Mouse (Mus musculus) lung, postnatal 14 days (tissue): Measurements from ENCODE around the gene Id2.

Experiments
- DNase-seq: peaks from one replicate; pipeline ENCODE4 v3.0.0; 2021

The Id2 gene

DNA sequence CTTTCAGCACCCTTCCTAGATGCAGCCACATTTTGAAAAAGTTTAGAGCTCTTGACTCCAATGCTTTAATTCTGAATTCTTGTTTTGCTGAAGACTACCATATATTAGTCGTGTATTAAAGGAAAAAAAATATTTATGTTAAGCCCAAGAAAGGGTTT is at the start of gene Id2:
Id2 (minus strand) TSS at position 89 of the 158 bp plus-strand sequence.
- no peak for DNase-seq

GRCm38 (mm10) chr12:25145344-25145698 is 48.4 kb upstream of the Id2 start:
- no peak for DNase-seq

DNA sequence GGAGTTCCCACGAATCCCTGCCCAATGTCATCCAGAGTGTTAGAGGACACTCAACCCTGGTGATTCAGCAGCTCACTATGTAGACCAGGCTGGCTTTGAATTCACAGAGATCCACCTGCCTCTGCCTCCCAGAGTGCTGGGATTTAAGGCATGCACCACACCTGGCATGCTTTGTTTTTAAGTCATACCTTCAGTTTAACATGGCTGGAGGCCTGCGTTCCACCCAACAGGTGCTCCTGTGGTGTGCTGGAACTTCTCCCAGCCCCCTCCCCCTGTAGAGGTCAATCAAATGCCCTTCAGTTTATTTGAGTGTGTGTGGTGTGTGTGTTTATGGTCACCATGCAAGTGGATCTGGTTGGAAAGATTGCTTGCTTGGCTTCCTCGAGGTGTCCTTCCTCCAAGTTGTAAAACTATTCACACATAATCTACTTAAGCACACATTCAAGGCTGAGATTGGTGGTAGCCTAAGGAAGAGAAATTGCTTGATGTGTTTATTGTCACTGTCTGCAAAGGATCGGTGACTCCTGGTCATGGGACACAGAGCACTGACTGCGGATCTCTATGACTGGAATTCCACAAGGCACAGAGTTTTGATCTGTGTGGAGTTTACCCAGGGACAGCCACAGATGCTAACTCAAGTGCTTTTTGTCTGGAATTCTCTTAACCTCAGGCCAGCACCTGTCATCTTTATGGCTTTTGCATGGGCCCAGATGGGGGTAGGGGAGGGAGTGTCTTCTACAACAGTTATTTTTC is 47.8 kb upstream of the Id2 start:
- DNase-seq: no peak

DNA sequence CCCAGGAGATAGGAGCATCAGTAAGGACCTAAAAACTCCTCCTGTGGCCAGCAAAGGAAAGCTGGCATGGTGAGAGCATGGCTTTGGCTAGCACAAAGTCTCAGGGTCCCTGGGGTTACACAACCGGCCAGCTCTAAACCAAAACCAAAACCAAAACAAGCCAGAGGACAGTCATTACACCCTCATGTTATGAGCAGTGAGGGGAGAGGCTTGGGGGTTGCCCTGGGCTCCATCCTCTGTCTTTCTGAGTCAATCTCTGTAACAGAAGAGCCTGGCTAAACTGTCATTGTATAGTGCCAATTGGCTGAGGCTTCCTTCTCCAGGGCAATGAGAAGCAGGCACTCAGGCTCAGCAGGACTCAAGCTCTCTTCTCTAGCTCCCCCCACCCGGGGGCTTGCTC is 46.6 kb upstream of the Id2 start:
- no peak for DNase-seq

DNA sequence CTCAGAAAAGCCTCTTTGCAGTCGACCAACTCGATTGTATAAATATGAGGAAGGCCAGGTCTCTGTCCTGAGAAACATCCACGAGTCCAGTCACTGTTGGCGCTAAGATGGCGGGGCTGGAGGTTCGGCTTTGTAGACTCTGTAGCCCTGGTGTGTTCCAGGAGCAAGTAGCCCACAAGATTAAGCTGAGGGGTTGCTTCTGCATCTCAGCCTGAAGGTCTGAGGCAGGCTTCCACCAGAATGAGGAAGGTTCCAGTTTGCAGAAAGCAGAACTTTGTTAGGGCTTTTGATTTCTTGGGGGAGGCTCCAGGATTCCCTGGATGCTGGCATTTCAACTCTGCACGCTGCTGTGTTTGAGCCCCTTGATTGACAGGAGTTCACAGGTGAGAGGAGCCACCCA is 45.3 kb upstream of the Id2 start:
- DNase-seq: no peak

GRCm38 (mm10) chr12:25141311-25141710 is 44.4 kb upstream of the Id2 start:
- no peak for DNase-seq

- no peak for DNase-seq
These were observed 43.2 kb upstream of the Id2 start for GRCm38 (mm10) chr12:25140115-25140514.

DNA sequence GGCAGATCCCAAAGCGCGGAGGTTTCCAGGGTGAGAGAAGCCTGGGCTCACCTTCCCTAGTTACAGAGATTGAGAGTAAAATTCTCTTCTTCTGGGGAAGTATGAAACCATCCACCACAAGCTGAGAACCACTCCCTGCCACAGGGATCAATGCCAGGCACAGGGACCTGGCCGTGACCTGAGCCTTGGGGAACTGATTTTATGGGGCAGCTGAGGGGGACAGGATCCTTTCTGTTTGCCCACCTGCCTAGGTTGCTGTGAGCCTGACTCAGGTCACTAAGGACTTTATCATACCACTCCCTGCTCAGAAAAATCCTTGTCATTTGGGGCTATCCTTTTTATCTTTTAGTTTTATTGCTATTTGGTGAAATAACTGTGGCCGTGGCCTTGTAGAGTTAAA is 41.7 kb upstream of the Id2 start:
- DNase-seq: no peak

GRCm38 (mm10) chr12:25132046-25132445 is 35.1 kb upstream of the Id2 start:
- DNase-seq: no peak

- no peak for DNase-seq
These were observed 30.7 kb upstream of the Id2 start for GRCm38 (mm10) chr12:25127629-25128028.

DNA sequence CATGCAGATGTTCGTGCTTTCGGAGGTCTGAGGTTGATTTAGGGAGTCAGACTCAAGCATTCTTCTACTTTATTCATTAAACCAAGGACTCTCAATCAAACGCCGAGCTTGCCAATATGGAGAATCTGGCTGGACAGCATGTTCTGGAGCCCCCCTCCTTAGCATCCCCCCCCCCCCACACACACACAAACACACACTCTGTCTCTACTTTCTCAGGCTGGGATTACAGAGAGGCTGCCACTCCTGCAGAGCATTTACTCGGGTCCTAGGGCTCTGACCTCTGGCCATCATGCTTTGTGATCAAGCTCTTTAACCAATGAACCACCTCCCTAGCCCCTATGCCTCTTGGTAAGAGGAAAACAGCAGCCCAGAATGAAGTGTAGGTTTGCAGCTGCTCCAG is 29.3 kb upstream of the Id2 start:
- no peak for DNase-seq

GRCm38 (mm10) chr12:25125239-25125776 is 28.4 kb upstream of the Id2 start:
- no peak for DNase-seq

DNA sequence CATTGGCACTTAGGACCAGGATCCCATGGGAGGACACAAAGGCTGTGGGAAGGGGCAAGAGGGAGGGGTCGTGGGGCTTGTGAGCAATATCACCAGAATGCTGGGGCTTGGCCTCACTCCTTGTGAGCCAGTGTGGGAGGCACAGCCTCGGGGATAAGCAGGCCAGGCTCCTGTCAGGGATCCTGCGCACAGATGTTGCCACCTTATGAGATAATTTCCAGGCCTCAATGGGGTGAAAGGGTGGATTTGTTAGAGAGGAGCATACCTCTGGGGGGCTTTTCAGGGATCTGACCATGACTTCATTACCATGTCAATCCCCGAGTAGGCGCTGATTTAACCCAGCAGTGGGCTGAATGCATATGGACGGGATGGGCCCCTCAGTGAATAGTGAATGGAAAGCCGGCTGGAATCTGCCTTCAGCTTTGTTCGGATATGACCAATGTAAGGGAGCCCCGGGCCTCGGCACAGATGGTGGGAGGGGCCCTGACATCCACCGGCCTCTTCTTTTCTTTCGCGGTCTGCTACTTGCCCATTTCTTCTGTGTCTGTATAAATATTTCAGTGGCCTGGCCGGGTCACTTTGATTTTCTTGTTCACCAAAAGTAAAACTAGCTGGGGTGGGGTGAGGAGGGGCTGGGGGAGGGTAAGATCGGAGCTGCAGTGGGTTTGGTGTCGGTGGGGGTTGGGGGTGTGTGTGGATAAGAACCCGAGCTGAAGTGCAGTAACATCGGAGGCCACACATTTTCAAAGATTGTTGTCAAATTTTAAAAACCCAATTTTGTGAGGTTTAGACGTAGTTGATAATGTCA is 27.7 kb upstream of the Id2 start:
- DNase-seq: no peak

- no peak for DNase-seq
These were observed 23.8 kb upstream of the Id2 start for GRCm38 (mm10) chr12:25120753-25121152.

DNA sequence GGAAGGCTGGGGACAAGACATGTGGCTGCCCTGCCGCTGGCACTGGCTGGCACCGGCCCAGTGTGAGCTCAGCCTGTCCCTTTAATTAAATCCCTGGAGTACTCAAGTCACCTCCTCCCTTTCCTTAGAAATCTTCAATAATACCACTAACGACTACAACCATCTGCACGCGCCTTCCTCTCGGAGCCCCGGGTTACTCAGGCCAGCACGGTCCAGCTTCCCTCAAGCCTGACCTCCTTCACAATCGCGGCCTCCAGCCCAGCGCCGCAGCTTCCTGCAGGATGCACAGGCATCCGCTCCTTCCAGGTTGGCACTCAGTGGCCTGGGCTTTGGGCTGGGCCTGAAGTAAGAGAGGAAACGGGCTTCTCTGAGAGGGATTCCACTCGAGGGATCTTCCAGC is 22.3 kb upstream of the Id2 start:
- peak; percentile 66 for DNase-seq

DNA sequence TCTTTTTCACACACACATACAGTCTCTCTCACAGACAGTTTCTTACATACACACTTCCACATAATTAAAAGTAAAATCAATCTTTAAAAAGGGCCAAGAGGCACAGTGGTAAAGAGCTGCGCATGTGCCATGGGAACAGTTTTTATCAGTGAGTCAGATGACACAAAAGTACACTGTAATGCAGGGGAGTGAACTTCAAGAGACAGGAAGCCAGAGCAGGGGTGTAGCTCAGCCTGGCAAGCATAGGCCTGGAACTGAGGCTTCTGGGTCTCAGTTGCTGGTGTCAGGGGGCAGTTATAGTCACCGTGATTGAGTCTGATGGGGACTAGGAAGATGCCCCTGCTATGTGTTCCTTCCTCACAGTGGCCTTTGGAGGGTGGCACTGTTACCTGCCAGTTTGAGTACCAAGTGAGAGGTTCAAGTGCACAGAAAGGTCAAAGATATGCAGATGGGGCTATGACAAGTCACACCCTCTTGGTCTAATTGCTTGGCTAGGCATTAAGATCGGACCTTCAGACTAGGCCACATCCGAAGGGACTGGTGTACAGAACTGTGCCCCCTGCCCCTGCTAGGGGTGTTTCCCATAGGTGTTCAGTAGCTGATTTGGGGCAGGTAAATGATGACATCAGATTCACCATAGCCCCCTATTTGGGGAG is 21.0 kb upstream of the Id2 start:
- no peak for DNase-seq

- no peak for DNase-seq
These were observed 19.2 kb upstream of the Id2 start for GRCm38 (mm10) chr12:25116126-25116525.

DNA sequence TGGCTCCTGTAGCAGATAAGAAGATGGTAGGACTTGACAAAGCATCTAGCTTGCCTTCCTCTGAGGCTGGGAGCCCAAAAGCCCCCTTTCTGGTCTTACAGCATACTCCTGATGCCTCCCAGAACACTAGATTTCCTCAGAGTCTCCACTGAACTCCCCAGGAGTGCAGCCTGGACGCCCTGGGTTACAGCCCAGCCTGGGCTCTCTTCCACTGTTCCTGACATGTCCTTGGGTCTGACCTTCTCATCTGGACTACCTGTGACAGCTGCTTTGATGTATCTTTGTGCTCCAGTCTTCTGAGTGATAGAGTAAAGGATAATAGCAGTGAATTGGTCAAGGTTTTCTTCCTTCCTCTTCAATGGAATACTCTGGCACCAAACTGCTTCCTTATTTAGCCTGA is 17.5 kb upstream of the Id2 start:
- no peak for DNase-seq

DNA sequence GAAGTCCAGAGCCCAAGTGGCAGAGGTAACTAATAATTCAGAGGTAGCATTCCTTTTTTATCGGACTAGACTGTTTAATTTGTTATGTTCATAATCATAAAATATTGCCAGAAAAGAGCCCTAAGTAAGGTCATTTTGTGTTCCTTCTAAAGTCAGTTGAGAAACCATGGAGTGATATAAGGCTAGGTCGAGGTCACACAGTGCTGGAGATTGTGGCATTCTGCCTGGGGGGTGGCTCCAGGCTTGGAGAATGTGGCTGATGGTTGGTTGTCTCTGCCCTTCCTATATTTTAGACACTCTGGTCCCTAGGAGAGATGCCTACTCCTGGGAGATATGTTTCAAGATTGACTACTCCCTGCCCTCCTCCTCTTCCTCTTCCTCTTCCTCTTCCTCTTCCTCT is 16.4 kb upstream of the Id2 start:
- DNase-seq: no peak

- DNase-seq: no peak
These were observed 15.9 kb upstream of the Id2 start for GRCm38 (mm10) chr12:25112806-25113205.

GRCm38 (mm10) chr12:25110682-25111078 is 13.7 kb upstream of the Id2 start:
- no peak for DNase-seq

GRCm38 (mm10) chr12:25109971-25110681 is 13.2 kb upstream of the Id2 start:
- no peak for DNase-seq

- DNase-seq: no peak
These were observed 11.9 kb upstream of the Id2 start for GRCm38 (mm10) chr12:25108865-25109264.

DNA sequence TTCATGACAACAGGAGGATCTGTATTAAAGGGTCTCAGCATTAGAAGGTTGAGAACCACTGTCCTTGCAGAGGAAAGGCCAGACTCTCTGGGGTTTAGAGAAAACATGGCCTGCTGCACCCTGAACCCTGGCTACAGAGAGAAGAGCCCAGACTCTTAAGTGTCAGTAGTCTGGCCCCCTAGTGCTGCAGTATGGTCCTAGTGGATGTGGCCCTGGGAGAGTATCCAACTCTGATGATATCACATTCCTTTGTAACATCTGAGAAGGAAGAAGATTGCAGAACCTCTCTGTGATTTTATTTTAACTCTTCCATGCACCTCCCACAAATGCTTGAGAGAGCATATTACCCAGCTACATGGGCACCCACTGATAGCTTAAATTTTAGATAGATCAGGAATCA is 7.6 kb upstream of the Id2 start:
- DNase-seq: no peak
